Mouse (Mus musculus): ENCODE measurements at regions not wholly inside any gene's neighbourhood (a gene's known extent, or its start where the extent isn't known, plus 50 kb on each side); places are given as distances from the start of the nearest gene placed in this dataset.

DNA sequence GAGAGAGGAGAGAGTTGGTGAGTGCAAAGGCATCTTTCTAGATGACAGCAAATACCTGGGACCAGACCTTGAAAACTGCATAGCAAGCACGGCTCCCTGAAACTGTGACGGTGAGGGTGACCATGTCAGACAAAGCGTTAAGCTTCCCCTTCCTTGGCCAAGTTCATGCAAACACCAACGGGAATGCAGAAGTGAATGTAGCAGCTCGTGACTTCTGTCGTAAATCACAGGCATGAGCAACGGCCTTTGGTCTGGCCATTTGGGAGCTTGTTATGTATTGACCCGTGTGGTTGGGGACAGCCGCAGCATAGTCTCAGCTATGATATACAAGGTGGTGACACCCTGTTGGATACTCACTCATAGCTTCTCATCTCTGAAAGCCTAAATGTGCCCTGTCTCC, 156.4 kb downstream of the Utp18 start:
- TF ChIP-seq POLR2A (IDR thresholded peaks at IDR 0.05; ENCODE audit: borderline replicate concordance, extremely low read depth, insufficient read depth, insufficient read length, poor library complexity, severe bottlenecking) (no peak), CTCF (IDR thresholded peaks at IDR 0.05; ENCODE audit: borderline replicate concordance, extremely low read depth, insufficient read depth, insufficient read length) (no peak)
